Mouse (Mus musculus) lung, postnatal 0 days (tissue): Measurements from ENCODE around the gene Bbs4. TPM values are rescaled to one million over a fixed set of nuclear protein-coding genes. Genes with fewer than 3 reads are reported as not detected.

ENCODE experiments used
- ATAC-seq: fragments of 200-750 bp; cut with Nextera tagmentation; 2 replicates; pipeline ENCODE4 v1.8.0; 2017; ENCODE audit warnings: moderate library complexity
- DNase-seq: peaks from one replicate; pipeline ENCODE4 v3.0.0-alpha.2; 2016; ENCODE audit warnings: low spot score
- H3K27ac ChIP-seq: fragments of 300-500 bp; sonication (generic); 2 replicates; pipeline ENCODE4 v1.5.1; 2014; ENCODE audit warnings: antibody characterized with exemption, mild to moderate bottlenecking, low read length, mixed read lengths
- H3K27me3 ChIP-seq: fragments of 300-500 bp; sonication (generic); replicated peaks from 2 replicates; pipeline ENCODE4 v1.6.1; 2014; ENCODE audit warnings: low read length, mixed read lengths; ENCODE audit not compliant: insufficient read depth
- H3K36me3 ChIP-seq: fragments of 300-500 bp; sonication (generic); 2 replicates; pipeline ENCODE4 v1.6.1; 2014; ENCODE audit warnings: low read length, mixed read lengths; ENCODE audit not compliant: insufficient read depth
- H3K4me1 ChIP-seq: fragments of 300-500 bp; sonication (generic); 2 replicates; pipeline ENCODE4 v1.6.1; 2014; ENCODE audit warnings: antibody characterized with exemption, low read depth, low read length, mixed read lengths; ENCODE audit not compliant: insufficient read depth
- H3K4me2 ChIP-seq: fragments of 300-500 bp; sonication (generic); replicated peaks from 2 replicates; pipeline ENCODE4 v1.6.1; 2014; ENCODE audit warnings: low read depth, mild to moderate bottlenecking, low read length, moderate library complexity, mixed read lengths
- H3K4me3 ChIP-seq: fragments of 300-500 bp; sonication (generic); 2 replicates; pipeline ENCODE4 v1.5.1; 2014; ENCODE audit warnings: low read depth, low read length
- H3K9ac ChIP-seq: fragments of 300-500 bp; sonication (generic); replicated peaks from 2 replicates; pipeline ENCODE4 v1.6.1; 2014; ENCODE audit warnings: low read depth, mild to moderate bottlenecking
- H3K9me3 ChIP-seq: fragments of 300-500 bp; sonication (generic); 2 replicates; pipeline ENCODE4 v1.6.1; 2016; ENCODE audit warnings: low read length, mixed read lengths
- CTCF ChIP-seq: IDR thresholded peaks from 2 replicates; pipeline ENCODE4 v1.5.1; 2016; ENCODE audit warnings: antibody characterized with exemption, mild to moderate bottlenecking
- EP300 ChIP-seq: IDR thresholded peaks from 2 replicates; pipeline ENCODE4 v1.6.1; 2016; ENCODE audit warnings: antibody characterized with exemption, mild to moderate bottlenecking, control low read depth
- WGBS: fragments of 180-500 bp; shearing (Covaris S2); extraction: QIAGEN DNeasy Blood & Tissue Kit; methylation state at CpG from one replicate; pipeline ENCODE4 v1.1.7; 2014; 5-methylcytosine and 5-hydroxymethylcytosine counted together
- polyA plus RNA-seq: library from polyadenylated mRNA; unstranded; fragments of >200 nt; fragmentation: Nextera tagmentation; extraction: Ambion mirVana; gene quantifications from 2 replicates; pipeline ENCODE4 v1.2.1, GENCODE M21; 2015

Bbs4 gene
- polyA plus RNA-seq, 1 experiment from 2014 or later: 15.8 TPM

DNA sequence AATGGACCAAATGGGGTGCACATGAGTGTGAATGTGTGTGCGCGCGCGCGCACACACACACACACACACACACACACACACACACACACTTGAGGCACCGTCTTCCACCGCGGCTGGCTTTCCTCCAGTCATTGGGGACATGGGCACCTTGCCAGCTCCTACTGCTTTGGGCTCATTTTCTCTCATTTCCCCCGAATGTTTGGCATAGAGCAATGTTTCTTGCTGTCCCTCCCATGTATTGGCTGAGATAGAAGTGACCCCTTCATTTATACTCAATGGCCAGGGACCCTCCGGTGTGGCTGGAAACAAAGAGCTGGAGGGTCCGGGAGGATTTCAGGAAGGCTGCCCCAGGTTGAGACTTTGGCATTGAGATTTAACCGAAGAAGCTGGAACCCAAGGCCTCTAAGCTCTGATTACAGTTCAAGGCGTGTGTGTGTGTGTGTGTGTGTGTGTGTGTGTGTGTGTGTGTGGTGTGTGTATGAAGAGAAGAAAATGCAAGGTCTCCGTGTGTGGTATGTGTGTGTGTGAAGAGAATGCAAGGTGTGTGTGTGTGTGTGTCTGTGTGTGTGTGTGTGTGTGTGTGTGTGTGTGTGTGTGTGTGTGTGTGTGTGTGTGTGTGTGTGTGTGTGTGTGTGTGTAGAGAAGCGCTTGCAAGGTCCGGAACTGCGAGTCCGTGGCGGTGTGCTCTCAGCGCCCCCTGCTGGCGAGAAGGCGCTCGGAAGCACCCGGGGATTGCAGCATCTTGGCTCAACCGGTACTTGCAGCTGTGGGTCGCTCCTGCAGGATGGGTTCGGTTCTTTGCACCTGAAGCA lies 71.2 kb downstream of the Bbs4 start:
- 33% methylated on average over 20 of the region's 27 CpGs for WGBS
- Histone ChIP-seq H3K4me3 (no peak overlapping the region), H3K9me3 (no peaks in the 10 kb centered on the region), H3K4me1 (no peaks in the 10 kb centered on the region), H3K27me3 (no peaks in the 10 kb centered on the region), H3K9ac (no peak overlapping the region), H3K36me3 (no peaks in the 10 kb centered on the region), H3K4me2 (peak overlapping the region; percentile 25; the same call in 1 of the 2 replicates), H3K27ac (no peak overlapping the region)
- DNase-seq (peak; percentile 89), ATAC-seq (peak; percentile 79)
- peak; percentile 86 for TF ChIP-seq CTCF
- TF ChIP-seq EP300: no peak

DNA sequence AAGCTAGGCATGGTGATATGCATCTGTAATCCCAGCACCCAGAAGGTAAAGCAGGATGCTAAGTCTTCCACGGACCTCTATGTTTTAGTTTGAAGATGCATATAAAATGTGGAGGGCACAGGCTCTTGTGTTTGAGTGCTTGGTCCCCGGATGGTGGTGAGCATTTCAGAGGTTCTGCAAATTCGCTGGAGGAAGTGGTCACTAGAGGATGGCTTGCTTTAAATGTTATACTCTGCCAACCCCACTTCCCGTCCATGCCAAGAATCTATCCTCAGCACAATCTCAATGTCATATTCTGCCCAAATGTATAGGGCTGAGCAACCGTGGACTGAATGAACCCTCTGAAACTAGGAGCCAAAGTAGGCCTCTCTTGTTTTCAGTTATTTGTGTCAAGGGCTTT lies 72.4 kb downstream of the Bbs4 start:
- Histone ChIP-seq H3K9me3 (no peaks in the 10 kb centered on the region), H3K27ac (no peak overlapping the region), H3K9ac (no peak overlapping the region), H3K4me2 (no peak overlapping the region), H3K27me3 (no peaks in the 10 kb centered on the region), H3K4me3 (no peak overlapping the region), H3K36me3 (no peaks in the 10 kb centered on the region), H3K4me1 (no peaks in the 10 kb centered on the region)
- no peak for TF ChIP-seq CTCF
- DNase-seq: no peak
- ATAC-seq: no peak
- WGBS: 83% methylated on average over 5 of the region's 5 CpGs

DNA sequence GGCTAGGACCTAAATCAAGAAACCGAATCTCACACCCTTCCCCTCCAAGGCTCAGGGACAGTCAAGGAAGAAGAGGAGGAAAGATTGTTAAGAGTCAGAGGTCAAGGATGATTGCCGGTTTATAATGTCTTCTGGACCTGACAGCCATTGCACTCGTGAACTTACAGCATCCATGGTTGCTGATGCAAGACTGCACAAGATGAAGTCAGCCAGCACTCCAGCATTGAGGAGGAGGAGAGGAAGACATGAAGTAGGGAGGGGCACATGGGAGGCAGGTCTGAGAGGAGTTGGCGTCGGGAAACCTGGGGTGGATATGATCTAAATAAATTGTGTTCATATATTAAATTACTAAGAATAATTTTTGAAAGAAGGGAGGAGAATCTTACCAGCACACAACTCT lies 74.6 kb downstream of the Bbs4 start:
- TF ChIP-seq EP300 (no peak), CTCF (no peak)
- Histone ChIP-seq H3K9me3 (no peaks in the 10 kb centered on the region), H3K4me2 (no peak overlapping the region), H3K4me1 (no peaks in the 10 kb centered on the region), H3K27ac (no peak overlapping the region), H3K36me3 (no peaks in the 10 kb centered on the region), H3K9ac (no peak overlapping the region), H3K27me3 (no peaks in the 10 kb centered on the region), H3K4me3 (no peak overlapping the region)
- DNase-seq: no peak
- no peak for ATAC-seq
- WGBS: 53% methylated on average over 5 of the region's 5 CpGs

DNA sequence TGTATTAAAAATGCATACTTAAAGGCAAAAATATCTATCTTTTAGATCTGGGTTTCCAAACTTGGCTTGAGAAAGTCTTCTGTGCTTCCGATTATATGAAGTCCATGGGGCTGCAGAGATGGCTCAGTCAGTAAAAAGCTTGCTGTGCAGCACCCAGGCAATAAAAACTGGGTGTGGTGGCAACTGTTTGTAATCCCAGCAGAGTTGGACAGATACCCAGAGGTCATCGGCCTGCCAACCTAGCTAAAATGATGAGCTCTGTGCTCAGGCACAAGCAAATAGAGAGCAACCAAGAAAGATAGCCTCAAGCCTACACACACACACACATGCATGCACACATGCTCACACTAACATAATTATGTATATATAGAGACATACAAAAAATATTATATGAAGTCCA lies 75.1 kb downstream of the Bbs4 start:
- WGBS: 86% methylated on average over 2 of the region's 2 CpGs
- no peak overlapping the region for H3K4me2 ChIP-seq
- no peak for TF ChIP-seq CTCF
- TF ChIP-seq EP300: no peak
- no peak for DNase-seq
- no peak overlapping the region for H3K4me3 ChIP-seq
- H3K27me3 ChIP-seq: no peaks in the 10 kb centered on the region
- no peaks in the 10 kb centered on the region for H3K4me1 ChIP-seq
- H3K9ac ChIP-seq: no peak overlapping the region
- H3K36me3 ChIP-seq: no peaks in the 10 kb centered on the region
- no peak for ATAC-seq
- no peak overlapping the region for H3K27ac ChIP-seq
- H3K9me3 ChIP-seq: no peaks in the 10 kb centered on the region

- Histone ChIP-seq H3K9ac (no peak overlapping the region), H3K4me1 (peaks cover 4% of the 10 kb centered on the region; the same call in 1 of the 2 replicates), H3K4me3 (no peak overlapping the region), H3K27me3 (no peaks in the 10 kb centered on the region), H3K9me3 (no peaks in the 10 kb centered on the region), H3K27ac (no peak overlapping the region), H3K4me2 (no peak overlapping the region), H3K36me3 (no peaks in the 10 kb centered on the region)
- DNase-seq: no peak
- WGBS: 83% methylated on average over 19 of the region's 19 CpGs
- TF ChIP-seq CTCF (no peak), EP300 (no peak)
- ATAC-seq: no peak
These were observed 78.4 kb downstream of the Bbs4 start for GRCm38 (mm10) chr9:59274846-59275455.

- TF ChIP-seq EP300: no peak
- no peak for TF ChIP-seq CTCF
- Histone ChIP-seq H3K9me3 (no peaks in the 10 kb centered on the region), H3K4me2 (no peak overlapping the region), H3K27me3 (no peaks in the 10 kb centered on the region), H3K9ac (no peak overlapping the region), H3K36me3 (no peaks in the 10 kb centered on the region), H3K27ac (no peak overlapping the region), H3K4me1 (peaks cover 4% of the 10 kb centered on the region; the same call in 1 of the 2 replicates), H3K4me3 (no peak overlapping the region)
- no peak for ATAC-seq
- DNase-seq: no peak
These were observed 80.1 kb downstream of the Bbs4 start for GRCm38 (mm10) chr9:59273199-59273598.

Other genes with a start within 250 kb of the Bbs4 start
- gene Adpgk, start 62.0 kb downstream of the Bbs4 start, polyA plus RNA-seq: 26.6 and 26.7 TPM in 2 replicates
- gene Arih1, start 133.1 kb upstream of the Bbs4 start, polyA plus RNA-seq: 7.0 and 9.2 TPM in 2 replicates
- gene Hexa, start 186.0 kb upstream of the Bbs4 start, polyA plus RNA-seq: 61.6 and 69.9 TPM in 2 replicates
- 0.57 and 0.83 TPM in 2 replicates for gene Tmem202, start 186.3 kb upstream of the Bbs4 start, polyA plus RNA-seq
- gene Celf6, start 224.4 kb upstream of the Bbs4 start, polyA plus RNA-seq: 0.16 and 0.25 TPM in 2 replicates